Mouse (Mus musculus) heart, adult 2 months (tissue): ENCODE measurements around the gene Arhgap32. TPM values are rescaled to one million over a fixed set of nuclear protein-coding genes. Genes with fewer than 3 reads are reported as not detected.

Experiments
- DNase-seq, 2 experiments: peaks; one replicate each; pipeline ENCODE4 v3.0.0; 2021
- H3K27ac ChIP-seq: fragments of 200-600 bp; 2 replicates; pipeline ENCODE4 v1.8.1; 2022
- H3K27me3 ChIP-seq: fragments of 200-500 bp; 2 replicates; pipeline ENCODE4 v1.6.1; 2012; ENCODE audit warnings: mild to moderate bottlenecking, low read length, inconsistent platforms, mixed read lengths; ENCODE audit not compliant: control insufficient read depth, insufficient read depth
- H3K36me3 ChIP-seq: fragments of 200-500 bp; 2 replicates; pipeline ENCODE4 v1.6.1; 2012; ENCODE audit warnings: low read length, inconsistent platforms; ENCODE audit not compliant: control insufficient read depth, insufficient read depth
- H3K4me1 ChIP-seq: fragments of 200-500 bp; 2 replicates; pipeline ENCODE4 v1.6.1; 2011; ENCODE audit warnings: low read length; ENCODE audit not compliant: control insufficient read depth, insufficient read depth
- H3K4me3 ChIP-seq: fragments of 200-600 bp; 2 replicates; pipeline ENCODE4 v1.8.1; 2022
- H3K79me2 ChIP-seq: fragments of 200-500 bp; replicated peaks from 2 replicates; pipeline ENCODE4 v1.6.1; 2012; ENCODE audit warnings: mild to moderate bottlenecking, inconsistent platforms, low read length, moderate library complexity, mixed read lengths; ENCODE audit not compliant: control insufficient read depth, insufficient read depth
- H3K9ac ChIP-seq: fragments of 200-500 bp; 2 replicates; pipeline ENCODE4 v1.6.1; 2012; ENCODE audit warnings: low read depth, mild to moderate bottlenecking, control low read depth, inconsistent platforms, low read length, mixed read lengths
- CTCF ChIP-seq: fragments of 200-600 bp; IDR thresholded peaks from 2 replicates; pipeline ENCODE4 v1.8.1; 2022; ENCODE audit warnings: antibody characterized with exemption, mild to moderate bottlenecking, moderate library complexity
- EP300 ChIP-seq: fragments of 200-500 bp; IDR thresholded peaks from 2 replicates; pipeline ENCODE4 v1.6.1; 2011; ENCODE audit warnings: low read depth, low read length, control low read depth; ENCODE audit not compliant: insufficient read depth
- POLR2A ChIP-seq: fragments of 200-500 bp; IDR thresholded peaks from 2 replicates; pipeline ENCODE4 v1.6.1; 2011; ENCODE audit warnings: mild to moderate bottlenecking, low read depth, low read length, control low read depth; ENCODE audit not compliant: insufficient read depth
- WGBS: fragments of 180-500 bp; shearing (Covaris S2); methylation state at CpG from one replicate; pipeline ENCODE4 v1.1.7; 2018; 5-methylcytosine and 5-hydroxymethylcytosine counted together
- intact Hi-C: fragments of 180-260 bp; cut with DNase I; formaldehyde crosslinking; loops from one replicate; pipeline ENCODE4 v1.15.1; 2025
- polyA plus RNA-seq: library from polyadenylated mRNA; depleted of rRNA; stranded (reverse); fragments of >200 nt; gene quantifications from 2 replicates; pipeline ENCODE4 v1.2.3, GENCODE M21; 2012
- total RNA-seq, 2 experiments: library from RNA; stranded (reverse); gene quantifications; 2 replicates each; pipeline ENCODE4 v1.2.3; 2021

Gene Arhgap32
- total and polyA plus RNA-seq, 3 experiments, result 3.2 to 20.8 (median 18.0) TPM

DNA sequence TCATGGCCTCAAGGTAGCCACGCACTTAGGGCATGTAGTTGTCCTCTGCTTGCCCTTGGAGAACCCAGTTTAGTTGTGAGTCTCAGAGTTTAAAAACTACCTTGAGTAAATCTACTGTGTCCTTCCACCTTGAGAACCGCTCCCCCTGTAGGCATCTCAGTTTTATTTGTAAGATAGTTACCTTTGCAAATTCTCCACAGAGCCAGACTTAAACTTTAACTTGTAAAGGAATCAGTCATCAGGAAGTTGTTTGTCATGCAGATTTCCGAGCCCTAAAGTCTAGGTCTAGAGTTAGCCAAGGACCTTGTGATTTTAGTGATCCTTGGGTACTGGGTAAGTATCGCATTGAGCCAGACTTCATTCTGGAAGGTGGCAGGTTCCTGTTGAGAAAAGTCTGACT is 20.4 kb upstream of the Arhgap32 start:
- H3K36me3 ChIP-seq, result no peaks in the 10 kb centered on the region
- no peak overlapping the region for H3K9ac ChIP-seq
- 0 out of 2 replicates have a peak, but pooled peaks cover 1% of the 10 kb centered on the region for H3K79me2 ChIP-seq
- peaks cover 10% of the 10 kb centered on the region for H3K4me1 ChIP-seq
- no peak for DNase-seq
- no peak for TF ChIP-seq POLR2A
- no peak for TF ChIP-seq EP300
- TF ChIP-seq CTCF, result no peak
- 87% methylated on average over 4 of the region's 4 CpGs for WGBS
- H3K27ac ChIP-seq, result no peak overlapping the region
- H3K4me3 ChIP-seq, result no peak overlapping the region
- intact Hi-C loops, result no loop called here
- H3K27me3 ChIP-seq, result no peaks in the 10 kb centered on the region

DNA sequence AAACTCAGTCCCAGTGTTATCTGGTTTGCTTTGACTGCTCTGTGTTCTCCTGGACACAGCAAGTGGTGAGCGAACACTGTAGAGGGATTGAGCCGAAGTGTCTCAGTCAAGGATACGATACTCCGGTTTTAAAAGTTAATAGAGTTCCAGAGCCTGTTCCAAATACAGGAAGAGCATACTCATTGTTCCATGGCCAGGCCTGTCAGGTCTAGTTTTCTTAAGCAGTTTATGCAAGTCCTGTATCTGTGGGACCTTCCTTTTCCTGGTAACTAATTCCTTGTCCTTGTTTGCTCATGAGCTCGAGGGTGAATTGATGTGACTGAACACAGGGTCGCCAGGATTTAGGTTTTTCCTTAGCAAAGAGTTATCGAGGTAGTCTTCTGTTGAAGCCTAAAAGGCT is 19.4 kb upstream of the Arhgap32 start:
- H3K4me3 ChIP-seq, result no peak overlapping the region
- no peak overlapping the region for H3K27ac ChIP-seq

DNA sequence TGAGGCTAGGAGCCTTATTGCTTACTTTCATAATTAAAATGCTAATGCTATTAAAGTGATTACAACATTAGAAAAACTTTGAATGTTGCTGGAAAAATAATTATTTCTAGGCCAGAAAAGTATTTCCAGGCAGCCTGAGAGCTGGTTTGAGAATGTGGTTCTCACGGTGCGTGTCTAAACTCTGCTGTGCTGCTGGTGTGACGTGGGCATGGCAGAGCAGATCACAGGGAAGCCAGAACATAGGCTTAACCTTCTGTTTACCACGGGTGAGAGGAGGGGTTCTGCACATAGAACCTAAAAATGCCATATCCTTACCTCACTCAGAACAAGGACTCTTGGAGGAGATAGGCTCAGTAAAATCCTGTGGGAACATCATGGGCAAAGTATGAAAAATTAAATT is 18.8 kb upstream of the Arhgap32 start:
- no peak overlapping the region for H3K27ac ChIP-seq
- TF ChIP-seq POLR2A, result no peak
- no peak for TF ChIP-seq CTCF
- TF ChIP-seq EP300, result no peak
- WGBS, result 51% methylated on average over 4 of the region's 4 CpGs
- intact Hi-C loops, result no loop called here
- DNase-seq, result no peak
- 0 out of 2 replicates have a peak, but pooled peaks cover 3% of the 10 kb centered on the region for H3K79me2 ChIP-seq
- peaks cover 10% of the 10 kb centered on the region for H3K4me1 ChIP-seq
- no peak overlapping the region for H3K4me3 ChIP-seq
- H3K27me3 ChIP-seq, result no peaks in the 10 kb centered on the region
- no peaks in the 10 kb centered on the region for H3K36me3 ChIP-seq
- H3K9ac ChIP-seq, result no peak overlapping the region

More for the DNA sequence above, 19.4 kb upstream of the Arhgap32 start:
- 26% methylated on average over 7 of the region's 7 CpGs for WGBS
- no peak for DNase-seq
- intact Hi-C loops, result no loop called here
- H3K4me1 ChIP-seq, result peaks cover 10% of the 10 kb centered on the region
- H3K79me2 ChIP-seq, result 0 out of 2 replicates have a peak, but pooled peaks cover 2% of the 10 kb centered on the region
- H3K9ac ChIP-seq, result peak overlapping the region; percentile 8; the same call in 1 of the 2 replicates
- no peak for TF ChIP-seq EP300
- no peak for TF ChIP-seq POLR2A
- TF ChIP-seq CTCF, result no peak
- H3K27me3 ChIP-seq, result no peaks in the 10 kb centered on the region
- H3K36me3 ChIP-seq, result no peaks in the 10 kb centered on the region

DNA sequence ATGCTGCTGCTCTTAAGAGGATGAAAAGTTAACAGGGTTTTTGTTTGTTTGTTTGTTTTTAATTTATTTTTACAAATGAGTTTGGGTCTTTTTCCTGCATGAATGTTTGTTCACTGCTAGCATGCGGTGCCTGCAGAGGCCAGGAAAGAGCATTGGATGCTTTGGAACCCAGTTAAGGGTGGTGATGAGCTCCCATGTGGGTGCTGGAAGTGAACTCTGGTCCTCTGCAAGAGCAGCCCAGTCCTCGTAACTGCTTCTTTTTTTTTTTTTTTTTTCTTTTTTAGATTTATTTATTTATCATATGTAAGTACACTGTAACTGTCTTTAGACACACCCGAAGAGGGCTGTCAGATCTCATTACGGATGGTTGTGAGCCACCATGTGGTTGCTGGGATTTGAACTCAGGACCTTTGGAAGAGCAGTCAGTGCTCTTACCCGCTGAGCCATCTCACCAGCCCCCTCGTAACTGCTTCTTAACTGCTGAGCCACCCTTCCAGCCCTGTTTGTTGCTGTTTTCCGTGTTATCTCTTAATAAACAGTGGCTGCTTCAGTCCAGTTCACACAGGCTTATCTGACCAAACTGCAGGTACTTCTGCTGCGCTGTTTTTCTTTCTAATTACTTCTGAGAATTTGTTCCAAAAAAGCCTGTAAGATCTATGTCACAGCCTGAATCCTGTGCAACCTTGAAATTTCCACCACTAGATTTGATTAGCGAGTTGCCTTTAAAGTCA is 17.3 kb upstream of the Arhgap32 start:
- no peak for TF ChIP-seq EP300
- no peak for TF ChIP-seq CTCF
- TF ChIP-seq POLR2A, result no peak
- 92% methylated on average over 9 of the region's 9 CpGs for WGBS
- H3K4me3 ChIP-seq, result no peak overlapping the region
- no peak overlapping the region for H3K9ac ChIP-seq
- H3K79me2 ChIP-seq, result 0 out of 2 replicates have a peak, but pooled peaks cover 3% of the 10 kb centered on the region
- no peak overlapping the region for H3K27ac ChIP-seq
- no peaks in the 10 kb centered on the region for H3K36me3 ChIP-seq
- peaks cover 8% of the 10 kb centered on the region for H3K4me1 ChIP-seq
- intact Hi-C loops, result no loop called here
- no peak for DNase-seq
- no peaks in the 10 kb centered on the region for H3K27me3 ChIP-seq

DNA sequence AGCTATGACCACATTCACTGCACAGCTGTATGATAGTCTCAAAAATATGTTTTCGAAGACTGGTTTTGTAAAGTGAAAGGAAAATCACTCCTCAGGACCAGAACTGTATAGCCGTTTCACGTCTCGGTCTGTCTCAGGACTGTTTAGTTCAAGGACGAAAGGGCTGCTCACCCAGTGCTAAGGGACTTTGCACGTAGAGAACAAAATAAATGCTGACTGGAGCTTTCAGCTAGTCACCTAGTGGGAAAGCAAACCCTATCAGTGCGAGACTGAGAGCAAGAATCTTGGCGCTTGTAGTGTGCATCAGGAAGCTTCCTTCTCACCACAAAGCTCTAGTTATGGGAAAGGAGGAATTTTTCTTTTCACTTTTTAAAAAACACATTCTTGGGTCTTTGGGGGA is 15.4 kb upstream of the Arhgap32 start:
- TF ChIP-seq EP300 (no peak), POLR2A (no peak), CTCF (no peak)

DNA sequence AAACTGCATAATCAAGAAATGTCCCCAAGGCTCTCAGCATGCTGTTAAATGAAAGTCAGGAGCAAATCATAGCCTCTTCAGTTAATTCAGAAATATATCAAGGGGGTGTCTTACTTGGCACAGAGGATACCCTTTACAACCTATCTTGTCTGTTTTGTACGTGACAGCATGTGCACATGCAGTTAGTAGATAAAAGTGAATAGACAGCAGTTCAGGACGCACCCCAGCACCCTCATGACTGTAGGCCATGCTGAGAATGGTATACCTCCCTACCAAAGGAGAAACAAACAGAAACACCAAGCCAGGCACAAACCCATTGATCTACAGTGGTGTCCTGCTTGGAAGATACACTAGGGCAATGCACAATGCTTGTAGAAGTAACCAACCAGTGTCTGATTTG is 14.4 kb upstream of the Arhgap32 start:
- no peak overlapping the region for H3K4me3 ChIP-seq
- no peak for DNase-seq
- TF ChIP-seq CTCF (no peak), EP300 (no peak), POLR2A (no peak)
- H3K27me3 ChIP-seq, result no peaks in the 10 kb centered on the region
- intact Hi-C loops, result no loop called here
- 83% methylated on average over 2 of the region's 2 CpGs for WGBS
- no peak overlapping the region for H3K9ac ChIP-seq
- peaks cover 4% of the 10 kb centered on the region for H3K4me1 ChIP-seq
- no peaks in the 10 kb centered on the region; the same call in 1 of the 2 replicates for H3K36me3 ChIP-seq
- H3K79me2 ChIP-seq, result peaks cover 6% of the 10 kb centered on the region; the same call in 1 of the 2 replicates
- no peak overlapping the region for H3K27ac ChIP-seq

More for the DNA sequence above, 15.4 kb upstream of the Arhgap32 start:
- no peak overlapping the region for H3K27ac ChIP-seq
- no peak overlapping the region for H3K9ac ChIP-seq
- no peak overlapping the region for H3K4me3 ChIP-seq
- intact Hi-C loops, result no loop called here
- 0 out of 2 replicates have a peak, but pooled peaks cover 3% of the 10 kb centered on the region for H3K79me2 ChIP-seq
- WGBS, result 72% methylated on average over 8 of the region's 8 CpGs
- H3K27me3 ChIP-seq, result no peaks in the 10 kb centered on the region
- H3K36me3 ChIP-seq, result no peaks in the 10 kb centered on the region; the same call in 1 of the 2 replicates
- peaks cover 8% of the 10 kb centered on the region for H3K4me1 ChIP-seq
- DNase-seq, result no peak
